Mouse (Mus musculus) kidney, postnatal 0 days (tissue): ENCODE measurements at regions not wholly inside any gene's neighbourhood (a gene's known extent, or its start where the extent isn't known, plus 50 kb on each side); places are given as distances from the start of the nearest gene placed in this dataset.

Experiments used
- ATAC-seq: fragments of 200-750 bp; cut with Nextera tagmentation; replicated peaks from 2 replicates; pipeline ENCODE4 v1.8.0; 2017; ENCODE audit warnings: low read depth, moderate number of reproducible peaks, moderate TSS enrichment, moderate library complexity; ENCODE audit not compliant: low FRiP score
- DNase-seq: peaks from one replicate; pipeline ENCODE4 v3.0.0-alpha.2; 2016; ENCODE audit warnings: low spot score
- H3K27ac ChIP-seq: fragments of 300-500 bp; sonication (generic); 2 replicates; pipeline ENCODE4 v1.5.1; 2014; ENCODE audit warnings: mild to moderate bottlenecking
- H3K27me3 ChIP-seq: fragments of 300-500 bp; sonication (generic); 2 replicates; pipeline ENCODE4 v1.6.1; 2014; ENCODE audit warnings: low read length, mixed read lengths; ENCODE audit not compliant: insufficient read depth
- H3K36me3 ChIP-seq: fragments of 300-500 bp; sonication (generic); 2 replicates; pipeline ENCODE4 v1.6.1; 2014; ENCODE audit warnings: low read length, mixed read lengths; ENCODE audit not compliant: insufficient read depth
- H3K4me1 ChIP-seq: fragments of 300-500 bp; sonication (generic); replicated peaks from 2 replicates; pipeline ENCODE4 v1.6.1; 2014; ENCODE audit warnings: antibody characterized with exemption, low read length, mixed read lengths; ENCODE audit not compliant: insufficient read depth
- H3K4me2 ChIP-seq: fragments of 300-500 bp; sonication (generic); 2 replicates; pipeline ENCODE4 v1.6.1; 2014; ENCODE audit warnings: mild to moderate bottlenecking, low read length, moderate library complexity, mixed read lengths
- H3K4me3 ChIP-seq: fragments of 300-500 bp; sonication (generic); replicated peaks from 2 replicates; pipeline ENCODE4 v1.5.1; 2014; ENCODE audit warnings: low read depth, low read length
- H3K9ac ChIP-seq: fragments of 300-500 bp; sonication (generic); 2 replicates; pipeline ENCODE4 v1.6.1; 2014; ENCODE audit warnings: low read depth, low read length
- H3K9me3 ChIP-seq: fragments of 300-500 bp; sonication (generic); replicated peaks from 2 replicates; pipeline ENCODE4 v1.6.1; 2016; ENCODE audit warnings: low read length, inconsistent platforms, mixed read lengths
- CTCF ChIP-seq: IDR thresholded peaks from 2 replicates; pipeline ENCODE4 v1.5.1; 2016; ENCODE audit warnings: antibody characterized with exemption, low read depth, mild to moderate bottlenecking, moderate library complexity
- WGBS: fragments of 180-500 bp; shearing (Covaris S2); extraction: QIAGEN DNeasy Blood & Tissue Kit; methylation state at CpG from one replicate; pipeline ENCODE4 v1.1.7; 2014; 5-methylcytosine and 5-hydroxymethylcytosine counted together

GRCm38 (mm10) chr11:89186911-89187621, 113.4 kb downstream of the Gm525 start:
- H3K9me3 ChIP-seq, result no peaks in the 10 kb centered on the region
- no peak overlapping the region for H3K27ac ChIP-seq
- H3K9ac ChIP-seq, result no peak overlapping the region
- no peak for TF ChIP-seq CTCF
- no peaks in the 10 kb centered on the region for H3K36me3 ChIP-seq
- H3K4me1 ChIP-seq, result peaks cover 10% of the 10 kb centered on the region; the same call in 1 of the 2 replicates
- ATAC-seq (peak; percentile 96), DNase-seq (peak; percentile 82)
- 4% methylated on average over 26 of the region's 26 CpGs for WGBS
- H3K4me2 ChIP-seq, result peak overlapping the region; percentile 42
- H3K27me3 ChIP-seq, result no peaks in the 10 kb centered on the region
- H3K4me3 ChIP-seq, result no peak overlapping the region

GRCm38 (mm10) chr11:89185862-89186261, 112.2 kb downstream of the Gm525 start:
- H3K27me3 ChIP-seq, result no peaks in the 10 kb centered on the region
- no peak overlapping the region for H3K27ac ChIP-seq
- H3K36me3 ChIP-seq, result no peaks in the 10 kb centered on the region
- TF ChIP-seq CTCF, result no peak
- H3K4me1 ChIP-seq, result peaks cover 10% of the 10 kb centered on the region; the same call in 1 of the 2 replicates
- no peak overlapping the region for H3K9ac ChIP-seq
- DNase-seq (peak; percentile 34), ATAC-seq (no peak)
- no peak overlapping the region for H3K4me3 ChIP-seq
- WGBS, result 54% methylated on average over 6 of the region's 6 CpGs
- H3K9me3 ChIP-seq, result no peaks in the 10 kb centered on the region
- H3K4me2 ChIP-seq, result no peak overlapping the region

GRCm38 (mm10) chr11:89181471-89181870, 107.8 kb downstream of the Gm525 start:
- Histone ChIP-seq H3K9me3 (no peaks in the 10 kb centered on the region), H3K27ac (no peak overlapping the region), H3K4me2 (no peak overlapping the region), H3K4me3 (no peak overlapping the region), H3K36me3 (no peaks in the 10 kb centered on the region), H3K4me1 (peaks cover 2% of the 10 kb centered on the region; the same call in 1 of the 2 replicates), H3K27me3 (no peaks in the 10 kb centered on the region), H3K9ac (no peak overlapping the region)
- DNase-seq, result no peak
- 76% methylated on average over 5 of the region's 5 CpGs for WGBS
- no peak for TF ChIP-seq CTCF
- ATAC-seq, result no peak

DNA sequence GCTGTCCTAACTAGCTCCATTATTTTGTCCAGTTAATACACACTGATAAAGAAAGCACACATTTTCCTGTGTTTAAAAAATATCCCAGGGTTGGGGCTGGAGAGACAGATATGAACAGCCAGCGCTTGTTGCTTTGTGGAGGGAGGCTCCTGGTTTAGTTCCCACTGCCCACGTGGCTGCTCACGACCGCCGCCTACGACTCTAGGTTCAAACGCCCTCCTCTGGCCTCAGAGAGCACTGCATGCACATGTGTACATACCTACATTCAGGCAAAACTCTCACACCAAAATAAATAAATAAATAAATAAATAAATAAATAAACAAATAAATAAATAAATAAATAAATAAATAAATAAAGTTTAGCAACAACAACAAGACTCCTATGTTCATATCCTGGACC, 104.8 kb downstream of the Gm525 start:
- no peak overlapping the region for H3K9ac ChIP-seq
- H3K4me2 ChIP-seq, result no peak overlapping the region
- no peaks in the 10 kb centered on the region for H3K36me3 ChIP-seq
- no peak overlapping the region for H3K4me3 ChIP-seq
- H3K9me3 ChIP-seq, result no peaks in the 10 kb centered on the region
- ATAC-seq (no peak), DNase-seq (no peak)
- TF ChIP-seq CTCF, result no peak
- H3K27ac ChIP-seq, result no peak overlapping the region
- WGBS, result 94% methylated on average over 7 of the region's 7 CpGs
- H3K4me1 ChIP-seq, result no peaks in the 10 kb centered on the region
- H3K27me3 ChIP-seq, result no peaks in the 10 kb centered on the region

- Histone ChIP-seq H3K4me3 (no peak overlapping the region), H3K36me3 (no peaks in the 10 kb centered on the region), H3K27ac (no peak overlapping the region), H3K4me1 (no peaks in the 10 kb centered on the region), H3K4me2 (0 out of 2 replicates have a peak overlapping the region, but pooled peaks have one; percentile 15), H3K27me3 (no peaks in the 10 kb centered on the region), H3K9ac (no peak overlapping the region), H3K9me3 (no peaks in the 10 kb centered on the region)
- peak; percentile 41 for DNase-seq
- WGBS, result 3% methylated on average over 9 of the region's 9 CpGs
- TF ChIP-seq CTCF, result no peak
- peak; percentile 46 for ATAC-seq
These were observed 101.9 kb downstream of the Gm525 start for GRCm38 (mm10) chr11:89175511-89175910.

DNA sequence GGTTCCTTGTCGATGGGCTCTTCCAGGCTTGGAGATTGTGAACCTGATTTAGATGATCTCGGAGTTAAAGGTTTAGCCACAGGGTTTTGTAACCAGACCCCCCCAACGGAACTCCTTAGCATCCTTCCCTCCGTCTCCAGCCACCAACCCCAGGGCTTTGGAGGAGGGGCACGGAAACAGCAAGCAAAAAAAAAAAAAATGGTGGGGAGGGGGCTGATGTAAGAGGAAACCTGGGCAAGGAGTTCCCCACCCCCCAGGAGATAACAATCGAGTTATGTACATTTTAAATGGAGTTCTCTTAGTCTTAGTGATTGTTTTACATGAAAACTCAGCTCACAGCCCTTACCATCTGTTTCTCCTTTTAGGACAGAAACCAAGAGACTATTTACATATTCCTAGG, 101.3 kb downstream of the Gm525 start:
- no peak overlapping the region for H3K4me3 ChIP-seq
- 0 out of 2 replicates have a peak overlapping the region, but pooled peaks have one; percentile 15 for H3K4me2 ChIP-seq
- H3K27me3 ChIP-seq, result no peaks in the 10 kb centered on the region
- no peaks in the 10 kb centered on the region for H3K36me3 ChIP-seq
- DNase-seq, result no peak
- H3K4me1 ChIP-seq, result no peaks in the 10 kb centered on the region
- no peak for TF ChIP-seq CTCF
- H3K27ac ChIP-seq, result no peak overlapping the region
- ATAC-seq, result no peak
- WGBS, result 17% methylated on average over 6 of the region's 6 CpGs
- no peaks in the 10 kb centered on the region for H3K9me3 ChIP-seq
- no peak overlapping the region for H3K9ac ChIP-seq

- DNase-seq (peak; percentile 90), ATAC-seq (peak; percentile 33; the same call in 1 of the 2 replicates)
- no peak overlapping the region for H3K4me2 ChIP-seq
- no peak overlapping the region for H3K27ac ChIP-seq
- H3K9me3 ChIP-seq, result no peaks in the 10 kb centered on the region
- H3K9ac ChIP-seq, result no peak overlapping the region
- no peaks in the 10 kb centered on the region for H3K36me3 ChIP-seq
- no peaks in the 10 kb centered on the region for H3K4me1 ChIP-seq
- no peaks in the 10 kb centered on the region for H3K27me3 ChIP-seq
- TF ChIP-seq CTCF, result peak; percentile 97
- whole genome bisulfite sequencing, result 12% methylated on average over 6 of the region's 6 CpGs
- no peak overlapping the region for H3K4me3 ChIP-seq
These were observed 91.6 kb downstream of the Gm525 start for GRCm38 (mm10) chr11:89165278-89165677.
